Mouse (Mus musculus) ES-Bruce4 (cell line): Measurements from ENCODE around the gene Stat5b.

Experiments
- CTCF ChIP-seq: IDR thresholded peaks from one replicate; pipeline ENCODE4 v1.8.1; 2011; ENCODE audit warnings: low read depth, low read length
- POLR2A ChIP-seq: IDR thresholded peaks from one replicate; pipeline ENCODE4 v1.8.1; 2011; ENCODE audit warnings: low read length; ENCODE audit not compliant: insufficient read depth

- TF ChIP-seq CTCF (no peak), POLR2A (no peak)
These were observed 41.0 kb upstream of the Stat5b start for GRCm38 (mm10) chr11:100891256-100892123.
